Mouse (Mus musculus) spleen, embryonic (tissue): ENCODE results near the gene Gm20696.

Experiments used
- CTCF ChIA-PET: fragments of 350-600 bp; sonication (Branson Sonifier 250); formaldehyde crosslinking; loops from one replicate; lab custom pipeline; 2022; lab: Charles Lee

The Gm20696 gene

GRCm38 (mm10) chr6:99666318-99667171 is at the start of gene Gm20696, which contains the start of gene Eif4e3:
Gene Gm20696 (minus strand): TSS chr6:99666797.
Gene Eif4e3 (minus strand): TSS chr6:99666771.
- CTCF ChIA-PET, result no interaction called here

- CTCF ChIA-PET, result no interaction called here
These were observed 49.3 kb upstream of the Gm20696 start for GRCm38 (mm10) chr6:99715913-99716312.

DNA sequence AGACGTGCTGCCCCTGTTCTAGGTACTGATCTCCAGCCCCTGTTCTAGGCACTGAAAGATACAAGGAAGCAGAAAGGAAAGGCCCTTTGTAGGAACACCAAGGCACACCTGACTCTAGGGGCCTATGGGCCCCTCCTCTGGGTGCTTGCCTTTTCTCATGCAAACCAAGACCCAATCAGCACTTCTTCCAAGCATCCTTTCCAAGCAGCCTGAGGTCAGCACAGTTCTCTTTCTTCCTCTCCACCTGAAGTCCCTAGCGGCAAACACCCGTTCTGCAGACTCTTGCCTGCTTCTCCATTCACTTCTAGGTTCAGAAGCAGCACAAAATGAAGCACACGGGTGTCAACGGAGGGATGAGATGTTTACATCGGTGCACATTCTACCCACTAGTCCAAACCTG is 48.6 kb upstream of the Gm20696 start:
- CTCF ChIA-PET, result no interaction called here

DNA sequence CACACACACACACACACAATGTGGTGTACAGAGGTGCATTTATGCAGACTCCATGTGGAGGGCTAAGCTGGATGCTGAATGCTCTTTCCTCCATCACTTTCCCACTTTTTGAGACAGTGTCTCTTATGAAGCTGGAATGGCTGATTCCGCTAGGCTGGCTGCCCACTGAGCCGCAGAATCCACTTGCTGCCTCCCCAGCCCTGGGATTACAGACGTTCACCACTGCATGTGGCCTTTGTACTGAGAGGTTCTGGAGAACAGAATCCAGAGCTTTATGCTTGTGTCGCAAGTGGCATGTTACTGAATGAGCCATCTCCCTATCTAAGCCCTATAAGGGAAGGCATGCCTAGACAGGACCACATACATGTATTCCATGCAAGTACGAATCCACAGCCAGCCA is 46.7 kb upstream of the Gm20696 start:
- CTCF ChIA-PET, result no interaction called here

DNA sequence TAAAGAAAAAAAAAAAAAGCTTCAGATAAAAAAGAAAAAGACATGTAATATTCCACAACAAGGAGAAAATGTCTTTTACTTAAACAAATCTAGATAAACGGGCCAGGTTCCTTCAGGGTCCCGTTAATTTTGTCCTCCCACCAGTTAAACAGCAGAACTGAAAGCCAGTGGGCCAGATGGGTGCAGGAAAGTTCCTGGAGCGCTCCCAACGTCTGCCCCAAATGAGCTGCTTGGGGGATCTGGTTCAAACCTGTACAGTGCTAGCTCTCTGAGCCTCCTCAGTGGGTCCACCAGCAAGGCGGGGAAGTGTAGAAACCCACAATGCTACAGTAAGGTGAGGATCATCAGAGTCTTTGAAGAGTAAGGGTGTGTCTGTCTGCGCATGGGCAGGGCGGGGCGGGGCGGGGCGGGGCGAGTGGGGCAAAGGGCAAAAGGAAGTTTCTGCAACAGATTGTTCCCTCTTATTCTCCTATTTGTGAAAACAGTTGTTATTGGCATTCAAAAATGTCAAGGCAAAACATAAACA is 45.0 kb upstream of the Gm20696 start:
- CTCF ChIA-PET, result no interaction called here

- CTCF ChIA-PET, result no interaction called here
These were observed 33.9 kb upstream of the Gm20696 start for GRCm38 (mm10) chr6:99700484-99700883.

GRCm38 (mm10) chr6:99692916-99693841 is 26.6 kb upstream of the Gm20696 start:
- CTCF ChIA-PET, result no interaction called here

DNA sequence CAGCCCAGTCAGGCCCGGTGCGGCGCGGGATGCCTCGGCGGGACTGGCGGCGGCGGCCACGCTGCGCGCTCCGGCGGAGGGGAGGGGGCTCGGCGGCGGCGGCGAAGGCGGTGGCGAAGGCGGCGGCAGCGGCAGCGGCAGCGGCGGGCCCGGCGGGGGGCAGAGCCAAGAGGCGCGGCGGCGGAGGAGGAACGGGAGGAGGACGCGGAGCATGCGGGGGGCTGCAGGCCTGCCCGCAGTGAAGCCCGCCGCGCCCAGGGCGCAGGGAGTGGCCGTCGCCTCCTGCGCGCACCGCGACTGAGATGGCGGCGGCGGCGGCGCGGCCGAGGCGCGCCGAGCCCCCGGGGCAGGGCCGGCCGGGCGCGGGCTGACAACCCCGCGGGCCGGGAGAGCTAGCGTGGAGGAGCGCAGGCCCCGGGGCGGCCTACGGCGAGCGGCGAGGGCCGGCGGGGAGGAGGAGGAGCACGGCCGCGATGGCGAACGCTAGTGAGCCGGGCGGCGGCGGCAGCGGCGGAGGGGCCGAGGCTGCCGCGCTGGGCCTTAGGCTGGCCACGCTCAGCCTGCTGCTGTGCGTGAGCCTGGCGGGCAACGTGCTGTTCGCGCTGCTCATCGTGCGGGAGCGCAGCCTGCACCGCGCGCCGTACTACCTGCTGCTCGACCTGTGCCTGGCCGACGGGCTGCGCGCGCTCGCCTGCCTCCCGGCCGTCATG is 25.8 kb upstream of the Gm20696 start, which contains the start of gene Gpr27:
Gpr27 (plus strand) TSS at position 474 of the 710 bp plus-strand sequence.
- CTCF ChIA-PET, result no interaction called here

GRCm38 (mm10) chr6:99691666-99692205 is 25.1 kb upstream of the Gm20696 start:
- CTCF ChIA-PET, result no interaction called here

GRCm38 (mm10) chr6:99688513-99688912 is 21.9 kb upstream of the Gm20696 start:
- CTCF ChIA-PET, result no interaction called here

DNA sequence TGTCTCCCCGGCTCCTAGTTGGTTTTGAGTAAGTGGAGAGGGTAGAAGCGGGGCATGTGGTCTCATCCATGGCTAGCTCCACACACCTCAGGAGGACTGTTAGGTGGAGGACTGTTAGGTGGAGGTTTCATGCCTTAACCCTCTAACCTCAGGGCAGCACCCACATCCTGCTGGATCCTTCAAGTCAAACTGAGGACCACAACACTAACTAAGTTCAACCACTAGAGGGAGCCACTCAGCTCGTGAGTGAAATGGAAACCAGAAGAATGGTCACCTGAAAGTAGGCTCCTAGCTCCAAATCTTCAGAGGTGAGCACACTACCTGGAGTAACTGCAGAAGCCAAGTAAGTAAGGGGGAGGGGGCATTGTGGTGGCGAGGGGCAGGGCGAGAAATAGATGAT is 18.3 kb upstream of the Gm20696 start:
- CTCF ChIA-PET, result interaction anchor here (0.5 to 1.3 kb wide), 2 partner anchors 17 to 1019 kb away, joined by 4 to 6 read pairs; no protein-coding TSS in a partner anchor

- CTCF ChIA-PET, result interaction anchor here (0.5 to 1.3 kb wide), 3 partner anchors 16 to 648 kb away, joined by 4 to 5 read pairs (median 4); no protein-coding TSS in a partner anchor
These were observed 17.4 kb upstream of the Gm20696 start for GRCm38 (mm10) chr6:99683974-99684373.

DNA sequence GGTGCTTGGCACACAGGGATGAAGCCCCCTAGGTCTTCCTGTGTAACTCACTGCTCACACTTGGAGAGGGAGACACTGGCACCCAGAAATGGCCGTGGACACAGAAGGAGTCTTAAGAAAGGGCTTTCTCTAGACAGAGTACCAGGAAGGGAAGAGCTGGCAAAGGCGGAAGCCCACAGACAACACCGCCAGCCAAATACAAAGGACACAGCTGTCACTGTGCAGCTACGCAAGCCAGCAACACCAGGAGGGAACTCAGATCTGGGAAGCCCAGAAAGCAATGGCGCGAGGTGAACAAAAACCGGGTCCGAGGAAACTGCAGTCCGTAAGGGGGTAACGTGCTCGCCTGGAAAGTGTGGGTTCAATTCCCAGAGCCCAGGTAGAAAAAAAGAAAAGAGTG is 11.5 kb upstream of the Gm20696 start:
- CTCF ChIA-PET, result no interaction called here

- CTCF ChIA-PET, result no interaction called here
These were observed 10.7 kb upstream of the Gm20696 start for GRCm38 (mm10) chr6:99677325-99677724.

GRCm38 (mm10) chr6:99674482-99674881 is 7.9 kb upstream of the Gm20696 start:
- CTCF ChIA-PET, result no interaction called here

GRCm38 (mm10) chr6:99671768-99672167 is 5.2 kb upstream of the Gm20696 start:
- CTCF ChIA-PET, result interaction anchor here (1.0 kb wide), 1 partner anchor 10 kb away, joined by 3 read pairs; no protein-coding TSS in a partner anchor

- CTCF ChIA-PET, result no interaction called here
These were observed 4.0 kb upstream of the Gm20696 start for GRCm38 (mm10) chr6:99670481-99671119.

DNA sequence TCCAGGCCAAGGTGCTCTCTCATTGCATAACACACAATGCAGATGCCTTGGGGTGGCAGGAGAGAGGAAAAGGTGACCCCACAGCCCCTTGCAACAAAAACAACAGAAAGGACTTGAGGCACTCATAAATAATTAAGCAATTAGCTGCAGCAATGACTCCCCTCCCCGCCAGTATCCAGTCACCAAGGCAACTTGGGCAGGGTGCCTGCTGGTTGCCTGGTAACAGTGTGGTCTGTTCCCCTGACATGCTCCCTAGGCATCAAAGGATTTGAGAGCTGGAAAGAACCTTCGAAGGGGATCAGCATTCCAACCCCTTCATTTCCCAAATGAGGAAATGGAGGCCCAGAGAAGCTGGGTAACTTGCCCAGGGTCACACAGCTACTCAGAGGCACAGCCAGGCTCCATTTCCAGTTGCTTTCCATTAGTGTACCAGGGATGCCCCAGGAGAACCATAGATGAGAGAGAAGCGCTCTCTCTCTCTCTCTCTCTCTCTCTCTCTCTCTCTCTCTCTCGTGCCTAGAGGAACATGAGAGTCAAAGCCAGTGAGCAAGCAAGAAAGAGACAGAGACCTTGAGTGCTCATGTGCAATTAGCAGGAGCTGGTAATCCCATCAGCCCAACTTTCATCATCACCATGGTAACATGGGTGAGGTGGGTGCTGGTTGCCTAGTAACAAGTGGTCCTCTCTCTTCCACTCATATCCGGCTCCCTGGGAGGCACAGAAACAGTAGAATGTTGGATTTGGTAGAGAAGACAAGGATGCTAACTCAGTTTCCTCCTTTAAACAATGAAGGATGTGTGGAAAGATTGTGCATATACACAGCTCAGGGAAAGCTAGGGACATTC is 3.1 kb upstream of the Gm20696 start:
- CTCF ChIA-PET, result no interaction called here

- CTCF ChIA-PET, result interaction anchor here (1.4 kb wide), 1 partner anchor 18 kb away, joined by 4 read pairs; no protein-coding TSS in a partner anchor
These were observed 693 bp upstream of the Gm20696 start for GRCm38 (mm10) chr6:99667290-99667689.
